Mouse (Mus musculus) kidney, postnatal 0 days (tissue): ENCODE measurements at regions not wholly inside any gene's neighbourhood (a gene's known extent, or its start where the extent isn't known, plus 50 kb on each side); places are given as distances from the start of the nearest gene placed in this dataset.

Experiments used
- ATAC-seq: fragments of 200-750 bp; cut with Nextera tagmentation; replicated peaks from 2 replicates; pipeline ENCODE4 v1.8.0; 2017; ENCODE audit warnings: low read depth, moderate number of reproducible peaks, moderate TSS enrichment, moderate library complexity; ENCODE audit not compliant: low FRiP score
- DNase-seq: peaks from one replicate; pipeline ENCODE4 v3.0.0-alpha.2; 2016; ENCODE audit warnings: low spot score
- H3K27ac ChIP-seq: fragments of 300-500 bp; sonication (generic); 2 replicates; pipeline ENCODE4 v1.5.1; 2014; ENCODE audit warnings: mild to moderate bottlenecking
- H3K27me3 ChIP-seq: fragments of 300-500 bp; sonication (generic); 2 replicates; pipeline ENCODE4 v1.6.1; 2014; ENCODE audit warnings: low read length, mixed read lengths; ENCODE audit not compliant: insufficient read depth
- H3K36me3 ChIP-seq: fragments of 300-500 bp; sonication (generic); 2 replicates; pipeline ENCODE4 v1.6.1; 2014; ENCODE audit warnings: low read length, mixed read lengths; ENCODE audit not compliant: insufficient read depth
- H3K4me1 ChIP-seq: fragments of 300-500 bp; sonication (generic); replicated peaks from 2 replicates; pipeline ENCODE4 v1.6.1; 2014; ENCODE audit warnings: antibody characterized with exemption, low read length, mixed read lengths; ENCODE audit not compliant: insufficient read depth
- H3K4me2 ChIP-seq: fragments of 300-500 bp; sonication (generic); 2 replicates; pipeline ENCODE4 v1.6.1; 2014; ENCODE audit warnings: mild to moderate bottlenecking, low read length, moderate library complexity, mixed read lengths
- H3K4me3 ChIP-seq: fragments of 300-500 bp; sonication (generic); replicated peaks from 2 replicates; pipeline ENCODE4 v1.5.1; 2014; ENCODE audit warnings: low read depth, low read length
- H3K9ac ChIP-seq: fragments of 300-500 bp; sonication (generic); 2 replicates; pipeline ENCODE4 v1.6.1; 2014; ENCODE audit warnings: low read depth, low read length
- H3K9me3 ChIP-seq: fragments of 300-500 bp; sonication (generic); replicated peaks from 2 replicates; pipeline ENCODE4 v1.6.1; 2016; ENCODE audit warnings: low read length, inconsistent platforms, mixed read lengths
- CTCF ChIP-seq: IDR thresholded peaks from 2 replicates; pipeline ENCODE4 v1.5.1; 2016; ENCODE audit warnings: antibody characterized with exemption, low read depth, mild to moderate bottlenecking, moderate library complexity
- WGBS: fragments of 180-500 bp; shearing (Covaris S2); extraction: QIAGEN DNeasy Blood & Tissue Kit; methylation state at CpG from one replicate; pipeline ENCODE4 v1.1.7; 2014; 5-methylcytosine and 5-hydroxymethylcytosine counted together

- H3K4me1 ChIP-seq: no peaks in the 10 kb centered on the region
- H3K4me3 ChIP-seq: no peak overlapping the region
- H3K27me3 ChIP-seq: no peaks in the 10 kb centered on the region
- no peak overlapping the region for H3K4me2 ChIP-seq
- no peaks in the 10 kb centered on the region for H3K36me3 ChIP-seq
- ATAC-seq (no peak), DNase-seq (no peak)
- TF ChIP-seq CTCF: no peak
- no peaks in the 10 kb centered on the region for H3K9me3 ChIP-seq
- H3K9ac ChIP-seq: no peak overlapping the region
- H3K27ac ChIP-seq: no peak overlapping the region
Measured at GRCm38 (mm10) chr12:118410917-118411316, 109.7 kb upstream of the Sp4 start.

DNA sequence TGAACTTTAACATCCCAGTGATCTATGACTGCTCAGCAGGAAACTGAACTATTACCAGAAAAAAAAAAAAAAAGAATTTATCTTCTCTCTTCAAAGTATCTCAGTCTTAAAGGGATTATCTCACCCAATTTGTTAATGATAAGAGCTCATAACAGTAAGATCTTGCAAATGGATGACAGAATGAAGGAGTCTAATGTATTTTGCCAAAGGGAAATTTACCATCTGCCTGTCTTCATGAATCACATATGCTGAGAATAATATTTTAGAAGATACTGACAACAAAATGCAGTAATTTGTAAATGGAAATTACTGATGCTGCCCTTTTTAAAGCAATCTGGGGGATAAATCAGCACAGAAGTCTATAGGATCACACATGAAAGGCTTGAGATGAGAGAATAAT, 103.9 kb upstream of the Sp4 start:
- ATAC-seq (no peak), DNase-seq (no peak)
- Histone ChIP-seq H3K27ac (no peak overlapping the region), H3K9me3 (no peaks in the 10 kb centered on the region), H3K36me3 (no peaks in the 10 kb centered on the region), H3K9ac (no peak overlapping the region), H3K27me3 (no peaks in the 10 kb centered on the region), H3K4me2 (no peak overlapping the region), H3K4me3 (no peak overlapping the region), H3K4me1 (no peaks in the 10 kb centered on the region)
- no peak for TF ChIP-seq CTCF

DNA sequence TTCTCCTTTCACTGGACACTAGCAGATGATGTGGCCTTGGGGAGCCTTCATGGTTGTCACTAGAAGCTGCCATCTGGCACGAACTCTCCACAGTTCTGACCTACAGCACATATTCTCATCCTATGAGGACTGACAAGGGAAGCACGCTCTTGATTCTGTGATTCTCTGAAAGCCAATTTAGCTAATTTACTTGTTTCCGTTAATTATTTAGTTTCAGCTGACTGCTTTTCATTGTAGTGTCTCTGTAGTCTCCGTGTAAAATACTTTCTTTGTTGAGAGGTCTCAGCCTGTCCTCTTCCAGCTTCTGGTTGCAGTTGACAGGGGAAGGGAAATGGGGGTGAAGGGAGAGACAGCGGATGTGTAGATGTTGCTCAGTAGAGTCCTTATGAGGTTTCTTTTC, 102.9 kb upstream of the Sp4 start:
- 72% methylated on average over 5 of the region's 5 CpGs for WGBS
- no peak for DNase-seq
- no peak overlapping the region for H3K9ac ChIP-seq
- no peak overlapping the region for H3K4me3 ChIP-seq
- H3K27me3 ChIP-seq: no peaks in the 10 kb centered on the region
- no peaks in the 10 kb centered on the region for H3K36me3 ChIP-seq
- ATAC-seq: no peak
- H3K4me1 ChIP-seq: no peaks in the 10 kb centered on the region
- TF ChIP-seq CTCF: no peak
- no peaks in the 10 kb centered on the region for H3K9me3 ChIP-seq
- no peak overlapping the region for H3K27ac ChIP-seq
- H3K4me2 ChIP-seq: no peak overlapping the region

DNA sequence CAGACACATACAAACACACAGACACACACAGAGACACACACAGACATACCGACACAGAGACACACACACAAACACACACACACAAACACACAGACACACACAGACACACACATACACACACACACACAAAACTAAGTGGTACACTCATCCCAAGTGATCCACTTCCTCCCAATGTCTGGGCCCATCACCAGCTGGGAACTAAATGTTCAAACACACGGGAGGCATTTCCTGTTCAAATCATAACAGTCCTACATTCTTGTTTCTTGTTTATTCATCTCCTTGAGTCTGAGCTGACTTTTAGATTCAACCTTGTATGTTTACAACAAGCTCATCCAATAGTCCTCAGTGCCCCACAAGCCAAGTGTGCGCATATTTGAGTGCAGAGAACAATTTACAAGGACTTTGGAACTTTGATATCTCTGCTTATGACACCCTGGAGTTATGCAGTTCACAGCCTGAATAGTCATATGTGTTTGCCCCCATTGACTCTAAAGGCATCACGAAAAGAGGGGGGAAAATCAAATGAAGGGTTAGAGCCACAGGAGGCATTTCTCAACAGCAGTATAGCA, 102.4 kb upstream of the Sp4 start:
- Histone ChIP-seq H3K4me3 (no peak overlapping the region), H3K4me1 (no peaks in the 10 kb centered on the region), H3K4me2 (no peak overlapping the region), H3K27ac (no peak overlapping the region), H3K36me3 (no peaks in the 10 kb centered on the region), H3K9ac (no peak overlapping the region), H3K9me3 (no peaks in the 10 kb centered on the region), H3K27me3 (no peaks in the 10 kb centered on the region)
- DNase-seq: no peak
- WGBS: 75% methylated on average over 4 of the region's 4 CpGs
- no peak for TF ChIP-seq CTCF
- no peak for ATAC-seq

- H3K36me3 ChIP-seq: no peaks in the 10 kb centered on the region
- no peak for TF ChIP-seq CTCF
- no peak overlapping the region for H3K4me2 ChIP-seq
Measured at GRCm38 (mm10) chr12:118401377-118401776, 100.1 kb upstream of the Sp4 start.

DNA sequence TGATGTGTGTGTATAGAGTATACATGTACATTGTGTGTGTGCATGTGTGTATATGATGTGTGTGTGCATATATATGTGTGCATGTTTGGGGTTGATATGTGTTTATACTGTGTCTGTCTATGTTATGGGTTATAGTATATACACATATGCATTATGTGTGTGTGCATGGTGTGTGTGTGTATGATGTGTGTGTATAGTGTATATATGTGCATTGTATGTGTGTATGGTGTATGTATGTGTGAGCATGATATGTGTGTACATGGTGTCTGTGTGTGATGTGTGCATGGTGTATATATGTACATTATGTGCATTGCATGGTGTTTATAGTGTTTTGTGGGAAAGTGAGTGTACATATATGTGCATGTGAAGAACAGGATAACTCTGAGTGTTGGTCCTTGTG, 90.4 kb upstream of the Sp4 start:
- no peak overlapping the region for H3K9ac ChIP-seq
- DNase-seq: no peak
- H3K36me3 ChIP-seq: no peaks in the 10 kb centered on the region
- no peaks in the 10 kb centered on the region for H3K4me1 ChIP-seq
- no peak overlapping the region for H3K4me3 ChIP-seq
- no peak for ATAC-seq
- H3K4me2 ChIP-seq: no peak overlapping the region
- no peaks in the 10 kb centered on the region for H3K27me3 ChIP-seq
- H3K9me3 ChIP-seq: no peaks in the 10 kb centered on the region
- no peak overlapping the region for H3K27ac ChIP-seq
- no peak for TF ChIP-seq CTCF

More at GRCm38 (mm10) chr12:118401377-118401776, 100.1 kb upstream of the Sp4 start:
- no peaks in the 10 kb centered on the region for H3K27me3 ChIP-seq
- ATAC-seq: no peak
- no peaks in the 10 kb centered on the region for H3K9me3 ChIP-seq
- H3K4me3 ChIP-seq: no peak overlapping the region
- no peaks in the 10 kb centered on the region for H3K4me1 ChIP-seq
- no peak overlapping the region for H3K9ac ChIP-seq
- H3K27ac ChIP-seq: no peak overlapping the region
- no peak for DNase-seq

GRCm38 (mm10) chr12:118381013-118381412, 79.8 kb upstream of the Sp4 start:
- TF ChIP-seq CTCF: no peak
- Histone ChIP-seq H3K9me3 (no peaks in the 10 kb centered on the region), H3K4me3 (no peak overlapping the region), H3K9ac (no peak overlapping the region), H3K27me3 (no peaks in the 10 kb centered on the region), H3K4me2 (no peak overlapping the region), H3K27ac (no peak overlapping the region), H3K4me1 (no peaks in the 10 kb centered on the region), H3K36me3 (no peaks in the 10 kb centered on the region)
- DNase-seq (no peak), ATAC-seq (no peak)
- WGBS: 83% methylated on average over 3 of the region's 3 CpGs
